Mouse (Mus musculus) adrenal gland, adult (tissue): ENCODE data around the gene Ttc39b.

Experiments used
- DNase-seq, 2 experiments: peaks; one replicate each; pipeline ENCODE4 v3.0.0; 2022 to 2023; ENCODE audit warnings: low spot score in 1 of 2; ENCODE audit not compliant: inconsistent age in 2 of 2

Ttc39b gene

DNA sequence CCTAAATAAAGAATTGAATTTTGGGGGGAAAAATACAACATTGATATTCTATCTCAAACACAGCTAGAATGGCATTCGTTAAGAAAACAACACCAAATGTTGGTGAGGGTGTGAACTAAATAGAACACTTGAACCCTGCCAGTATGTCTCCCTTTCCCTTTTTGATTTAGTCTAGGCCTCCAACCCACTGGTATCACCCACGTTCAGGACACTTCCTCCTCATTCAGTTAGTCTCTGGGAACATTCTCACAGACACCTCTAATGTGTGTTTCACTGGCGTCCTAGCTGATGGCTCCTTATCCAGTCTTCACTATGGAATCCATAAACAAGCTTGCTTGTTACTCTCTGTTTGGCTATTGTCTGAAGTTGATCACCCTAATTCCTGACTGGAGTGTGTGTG is 125.9 kb downstream of the Ttc39b start:
- DNase-seq: no peak

DNA sequence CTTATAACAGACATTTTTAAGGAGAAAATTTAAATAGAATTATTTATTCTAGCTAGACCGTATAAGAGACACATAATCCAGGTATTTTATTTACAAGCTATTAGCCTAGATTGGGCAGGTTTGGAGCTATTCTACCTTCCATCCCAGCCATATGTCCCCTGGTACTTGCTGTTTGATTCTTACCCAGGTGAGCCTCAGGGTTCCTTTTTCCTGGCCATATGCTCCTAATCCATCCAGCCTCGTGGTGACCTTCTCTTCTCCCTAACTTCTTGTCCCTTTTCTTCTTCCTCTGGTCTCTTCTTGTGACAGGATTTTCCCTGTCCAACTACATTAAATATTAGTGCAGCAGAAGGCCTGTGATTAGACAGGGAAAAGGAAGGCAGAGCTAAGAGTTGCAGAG is 134.3 kb downstream of the Ttc39b start:
- no peak for DNase-seq

DNA sequence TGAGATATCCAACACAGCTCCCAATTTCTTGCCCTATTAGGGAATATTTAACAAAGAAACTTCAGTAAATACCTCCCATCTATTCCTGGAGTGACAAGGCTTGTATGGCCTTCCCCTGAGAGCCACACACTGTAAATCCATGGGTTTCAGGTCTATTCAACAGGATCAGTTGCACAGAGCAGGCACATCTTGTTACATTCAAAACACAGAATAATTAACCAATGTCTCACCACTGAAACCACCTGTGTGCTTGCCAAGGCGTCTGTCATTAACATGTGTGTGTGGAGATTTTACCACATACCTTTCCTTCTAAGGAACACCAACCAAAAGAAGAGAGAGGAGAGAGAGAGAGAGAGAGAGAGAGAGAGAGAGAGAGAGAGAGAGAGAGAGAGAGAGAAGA is 136.7 kb downstream of the Ttc39b start:
- DNase-seq: no peak

DNA sequence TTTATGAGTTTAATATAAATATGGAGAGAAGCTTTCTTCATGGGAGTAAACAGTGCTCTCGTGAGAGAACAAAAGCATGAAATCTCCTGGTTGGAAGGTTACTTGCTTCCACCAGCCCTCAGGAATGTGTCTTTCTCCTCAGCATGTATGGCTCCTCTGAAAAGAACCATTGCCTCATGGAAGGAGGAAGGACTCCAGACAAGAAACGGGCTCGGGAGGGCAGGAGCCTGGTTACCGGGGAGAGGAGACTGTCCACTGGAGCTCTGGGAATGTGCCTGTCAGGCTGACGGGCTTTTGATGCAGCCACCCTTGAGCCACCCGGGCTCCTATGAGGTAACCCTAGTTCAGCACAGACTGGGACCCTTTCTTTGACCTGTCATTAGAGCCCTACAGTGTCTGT is 137.6 kb downstream of the Ttc39b start:
- DNase-seq: no peak

DNA sequence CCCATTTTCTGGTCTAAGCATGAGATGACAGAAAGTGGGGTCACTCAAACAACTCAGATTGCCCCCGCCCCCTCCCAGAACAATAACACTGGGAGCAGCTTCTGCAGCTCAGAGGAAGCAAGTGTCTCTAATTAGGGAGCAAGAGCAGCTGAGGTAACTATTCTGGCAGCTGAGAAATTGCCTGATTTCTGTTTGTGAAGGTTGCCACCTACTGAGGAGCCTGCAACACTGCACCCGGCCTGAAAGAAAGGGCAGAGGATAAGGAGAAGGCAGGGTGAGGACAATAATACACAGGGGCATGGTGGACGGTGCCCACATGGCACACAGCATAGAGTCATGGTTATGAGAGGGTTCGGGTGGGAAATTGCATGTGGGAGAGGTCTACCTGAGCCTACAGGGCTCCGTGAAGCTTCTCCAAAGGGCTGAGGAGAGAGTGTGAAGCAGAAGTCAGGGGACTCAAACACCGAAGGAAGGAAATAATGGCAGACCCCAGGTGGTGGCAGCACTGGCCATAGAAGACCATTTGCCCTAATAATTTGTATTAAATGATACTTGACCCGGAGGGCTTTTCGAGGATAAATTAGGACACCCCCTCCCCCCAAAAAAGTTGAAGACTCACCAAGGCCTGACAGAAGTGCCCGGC is 140.6 kb downstream of the Ttc39b start:
- peak; percentile 11 to 73 for DNase-seq

DNA sequence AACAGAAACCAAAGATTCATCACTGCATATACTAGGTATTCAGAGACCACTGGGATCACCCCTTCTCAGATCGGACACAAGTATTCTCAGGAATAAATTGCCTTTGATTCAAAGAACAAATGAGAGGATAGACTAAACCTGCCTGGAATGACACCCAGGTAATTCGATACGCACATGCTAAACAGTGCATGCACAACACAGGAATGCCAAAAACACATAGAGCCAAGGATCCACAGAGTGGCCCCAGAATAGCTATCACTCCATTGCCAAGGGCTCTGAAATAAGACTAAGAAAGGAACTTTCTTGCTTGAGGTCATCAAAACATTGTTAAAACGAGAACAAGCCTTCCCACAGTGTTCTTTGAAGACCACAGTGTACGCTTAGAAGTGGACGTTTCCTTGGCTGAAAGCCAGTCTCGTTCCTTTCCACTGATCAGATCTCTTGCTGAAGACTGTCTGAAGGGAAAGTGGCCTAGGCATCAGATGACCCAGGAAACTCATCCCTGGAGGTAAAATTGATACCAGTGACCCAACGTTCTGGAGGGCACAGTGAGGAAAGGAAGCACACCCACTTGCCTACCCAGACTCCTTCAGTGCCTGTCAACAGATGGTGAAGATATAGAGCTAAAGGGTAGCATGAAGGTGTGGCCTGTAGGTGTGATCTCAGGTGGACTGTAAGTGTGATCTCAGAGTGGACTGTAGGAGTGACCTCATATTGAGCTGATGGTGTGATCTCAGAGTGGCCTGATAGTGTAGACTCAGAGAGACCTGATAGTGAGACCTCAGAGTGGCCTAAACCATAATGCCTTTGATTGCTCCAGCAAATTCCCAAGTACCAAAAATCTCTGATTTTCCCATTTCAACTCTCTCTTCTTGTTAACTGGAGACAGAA is 141.6 kb downstream of the Ttc39b start:
- DNase-seq: no peak

DNA sequence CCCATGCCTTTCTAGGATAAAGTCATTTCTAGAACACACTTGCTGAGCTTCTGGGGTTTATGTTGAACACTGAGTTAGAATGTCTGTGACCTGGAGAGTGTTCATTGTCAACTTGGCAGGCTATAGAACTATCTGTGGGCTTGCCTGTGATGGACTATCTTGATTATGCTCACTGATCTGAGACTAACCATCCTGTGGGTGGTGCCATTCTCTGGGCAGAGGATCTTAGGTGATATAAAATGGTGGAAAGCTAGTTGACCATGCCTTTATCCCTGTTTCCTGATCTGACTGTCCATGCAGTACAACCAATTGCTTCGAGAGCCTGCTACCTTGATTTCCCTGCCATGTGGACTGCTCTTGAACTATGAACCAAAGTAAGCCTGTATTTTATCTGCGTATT is 146.6 kb downstream of the Ttc39b start:
- no peak for DNase-seq

DNA sequence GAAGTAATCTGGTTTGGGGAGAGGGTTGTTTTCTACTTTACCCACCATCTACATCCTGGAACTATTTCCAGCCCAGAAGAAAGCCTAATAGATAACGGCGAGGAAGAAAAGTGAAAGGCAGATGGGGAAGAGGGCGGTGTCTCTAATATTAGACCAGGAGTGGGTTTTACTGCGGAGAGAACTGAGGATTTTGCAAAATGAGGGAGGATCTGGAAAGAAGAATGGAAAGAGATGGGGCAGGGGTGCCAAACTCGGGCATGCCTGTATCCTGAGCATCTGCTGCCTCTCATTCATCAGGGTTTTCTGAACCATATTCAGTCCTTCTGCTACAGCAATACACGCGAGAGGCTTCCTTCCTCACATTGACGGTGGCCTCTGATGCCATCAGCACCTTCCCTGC is 149.1 kb downstream of the Ttc39b start:
- no peak for DNase-seq

DNA sequence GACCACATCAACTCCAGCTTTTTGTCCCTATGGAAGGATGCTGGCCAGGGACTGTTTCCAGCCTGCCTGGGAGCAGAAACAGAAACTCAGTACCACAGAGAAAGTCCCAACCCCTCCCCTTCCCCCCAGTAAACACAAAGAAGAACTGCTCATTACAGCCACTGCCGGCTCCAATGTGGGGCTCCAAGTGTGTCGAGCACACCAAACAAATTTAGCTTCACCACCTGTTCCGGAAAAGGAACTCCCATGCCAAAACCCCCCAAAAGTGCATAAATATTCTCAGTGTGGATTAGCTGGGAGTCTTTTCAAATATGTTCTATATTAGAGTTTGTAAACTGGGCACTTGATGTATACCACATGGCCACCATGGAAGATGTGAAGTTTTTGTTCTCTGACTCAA is 151.8 kb downstream of the Ttc39b start:
- DNase-seq: no peak

DNA sequence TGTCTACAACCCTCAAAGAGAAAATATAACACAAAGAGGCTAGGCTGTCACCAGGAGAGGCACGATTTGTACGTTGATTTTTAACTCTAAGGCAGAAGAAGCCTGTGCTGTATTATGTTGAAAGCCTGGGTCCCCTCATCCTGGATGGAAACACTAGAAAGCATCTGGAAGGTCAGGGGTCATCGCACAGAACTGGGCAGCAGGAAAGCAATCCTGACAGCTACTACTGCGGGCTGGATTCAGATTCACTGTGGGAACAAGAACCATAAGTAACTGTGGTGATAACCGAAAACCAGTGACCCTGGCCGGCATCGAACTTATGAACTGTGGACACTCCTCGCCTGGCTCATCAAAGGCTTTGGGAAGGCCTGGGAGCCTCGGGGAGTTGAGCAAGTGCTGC is 153.3 kb downstream of the Ttc39b start:
- no peak for DNase-seq
